Mouse (Mus musculus): ENCODE measurements around the gene Ifnar1. TPM values are rescaled to one million over a fixed set of nuclear protein-coding genes. Genes with fewer than 3 reads are reported as not detected.

Gene Ifnar1
- total RNA-seq, 2 experiments from 2014 or later = 35.6 to 42.5 TPM

- no peak for ATAC-seq (replicated peaks; ENCODE audit: poor library complexity, severe bottlenecking)
Observed at GRCm38 (mm10) chr16:91459841-91460370, 25.1 kb upstream of the Ifnar1 start.

DNA sequence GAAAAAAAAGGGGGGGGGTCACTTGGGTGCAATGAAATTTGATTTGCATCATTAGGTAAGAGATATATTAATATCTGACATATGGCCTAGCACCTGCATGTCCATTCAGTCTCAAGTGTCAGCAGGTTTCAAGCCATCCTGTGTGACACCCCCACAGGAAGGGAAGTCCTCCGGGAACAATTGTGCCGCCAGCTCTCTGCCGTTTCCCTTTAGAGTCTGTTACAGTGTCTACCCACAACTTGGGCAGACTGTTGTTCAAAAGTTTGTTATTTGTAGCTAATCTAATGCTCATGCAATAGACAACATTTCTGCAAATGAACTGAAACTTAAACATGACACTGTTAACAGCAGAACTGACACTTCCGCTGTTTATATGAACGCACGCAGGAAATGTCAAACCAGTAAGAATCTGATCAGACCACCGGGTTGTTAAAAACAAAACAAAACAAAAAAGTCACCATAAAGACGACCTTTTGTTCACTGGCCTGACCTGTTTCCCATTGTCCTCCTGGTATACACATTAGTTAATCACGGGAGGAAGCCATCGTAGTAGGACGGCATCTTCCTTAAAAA, 23.9 kb upstream of the Ifnar1 start:
- peak; percentile 6 for ATAC-seq (replicated peaks; ENCODE audit: poor library complexity, severe bottlenecking)

DNA sequence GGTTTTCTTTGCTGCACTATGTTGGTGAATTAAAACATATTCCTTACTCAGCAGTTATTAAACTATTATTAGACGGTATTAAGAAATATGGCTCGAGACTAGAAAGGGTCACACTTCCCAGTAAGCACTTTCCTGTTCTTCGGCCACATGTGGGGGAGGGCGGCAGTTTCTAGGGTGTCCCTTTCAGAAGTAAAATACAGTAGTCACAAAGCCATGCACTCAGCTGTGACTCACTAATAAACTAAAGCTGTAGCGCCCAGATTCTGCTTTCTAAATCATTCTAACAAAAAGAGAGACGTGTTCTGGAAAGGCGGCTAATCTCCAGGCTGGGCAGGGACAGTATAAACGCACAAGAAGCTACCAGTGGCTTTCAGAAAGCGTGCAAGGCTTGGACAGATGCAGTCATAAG, 23.3 kb upstream of the Ifnar1 start:
- peak; percentile 13; the same call in 1 of the 2 replicates for ATAC-seq (replicated peaks; ENCODE audit: poor library complexity, severe bottlenecking)

DNA sequence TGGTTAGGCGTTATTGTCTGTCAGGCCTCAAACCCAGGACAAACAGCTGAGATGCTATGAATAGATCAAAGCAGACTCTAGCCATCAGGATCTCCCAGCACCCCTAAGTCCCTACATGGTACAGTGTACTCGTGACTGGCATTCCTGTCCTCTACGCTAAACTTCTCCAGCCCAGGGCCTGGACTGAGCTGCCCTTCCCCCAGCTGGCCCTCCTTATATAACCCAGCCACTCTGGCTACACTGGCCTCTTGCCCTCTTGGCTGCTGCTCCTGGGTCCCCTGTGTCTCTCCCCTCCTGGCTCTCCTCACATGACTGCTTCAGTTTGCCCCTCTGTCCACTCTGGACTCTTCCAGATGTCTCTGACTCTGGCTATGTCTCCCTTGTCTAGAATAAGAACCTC, 22.4 kb upstream of the Ifnar1 start:
- ATAC-seq (replicated peaks; ENCODE audit: poor library complexity, severe bottlenecking) = no peak

GRCm38 (mm10) chr16:91463400-91463799, 21.6 kb upstream of the Ifnar1 start:
- ATAC-seq (replicated peaks; ENCODE audit: poor library complexity, severe bottlenecking) = no peak

GRCm38 (mm10) chr16:91463836-91464400, 21.1 kb upstream of the Ifnar1 start:
- no peak for ATAC-seq (replicated peaks; ENCODE audit: poor library complexity, severe bottlenecking)

DNA sequence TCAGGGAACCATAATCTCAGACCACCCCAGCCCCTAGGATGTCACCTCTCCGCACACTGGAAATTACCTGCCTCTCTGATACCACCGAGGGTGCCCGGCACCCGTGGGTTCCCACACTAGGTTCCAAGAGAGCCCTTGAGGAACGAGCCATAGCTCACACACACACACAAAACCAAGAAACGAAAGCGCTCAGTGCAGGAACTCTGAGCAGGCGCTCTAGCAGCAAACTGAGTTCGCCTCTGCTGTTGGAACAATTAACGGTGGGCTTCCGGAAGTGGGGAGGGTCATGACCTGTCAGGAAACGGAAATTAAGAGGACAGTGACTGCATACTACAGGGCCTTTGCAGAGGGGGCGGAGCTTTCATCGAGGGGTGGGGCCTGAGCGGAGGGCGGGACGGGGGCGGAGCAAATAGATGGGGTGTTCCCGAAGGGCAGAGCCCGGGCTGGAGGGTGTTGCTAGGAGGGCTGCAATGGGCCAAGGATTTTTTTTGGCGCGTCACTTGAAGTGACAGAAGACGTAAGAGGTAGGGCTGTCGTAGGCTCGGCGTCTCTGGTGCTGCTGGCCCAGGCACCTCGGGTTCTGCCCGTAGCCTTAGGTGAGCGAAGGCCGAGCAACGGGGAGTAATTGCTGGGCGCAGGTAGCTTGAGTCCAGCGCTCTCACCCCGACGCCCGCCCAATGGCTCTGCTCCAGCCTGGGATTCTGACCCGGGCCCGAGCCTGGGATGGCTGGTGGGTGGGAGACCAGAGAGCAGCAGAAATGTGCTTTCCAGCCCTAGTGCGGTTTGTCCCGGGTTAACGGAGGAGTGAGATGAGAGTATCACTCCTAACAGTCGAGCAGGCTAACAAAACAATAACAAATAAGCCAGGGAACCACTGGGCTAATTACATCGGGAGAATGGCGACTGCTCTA, 20.2 kb upstream of the Ifnar1 start:
- peak; percentile 85 for ATAC-seq (replicated peaks; ENCODE audit: poor library complexity, severe bottlenecking)

DNA sequence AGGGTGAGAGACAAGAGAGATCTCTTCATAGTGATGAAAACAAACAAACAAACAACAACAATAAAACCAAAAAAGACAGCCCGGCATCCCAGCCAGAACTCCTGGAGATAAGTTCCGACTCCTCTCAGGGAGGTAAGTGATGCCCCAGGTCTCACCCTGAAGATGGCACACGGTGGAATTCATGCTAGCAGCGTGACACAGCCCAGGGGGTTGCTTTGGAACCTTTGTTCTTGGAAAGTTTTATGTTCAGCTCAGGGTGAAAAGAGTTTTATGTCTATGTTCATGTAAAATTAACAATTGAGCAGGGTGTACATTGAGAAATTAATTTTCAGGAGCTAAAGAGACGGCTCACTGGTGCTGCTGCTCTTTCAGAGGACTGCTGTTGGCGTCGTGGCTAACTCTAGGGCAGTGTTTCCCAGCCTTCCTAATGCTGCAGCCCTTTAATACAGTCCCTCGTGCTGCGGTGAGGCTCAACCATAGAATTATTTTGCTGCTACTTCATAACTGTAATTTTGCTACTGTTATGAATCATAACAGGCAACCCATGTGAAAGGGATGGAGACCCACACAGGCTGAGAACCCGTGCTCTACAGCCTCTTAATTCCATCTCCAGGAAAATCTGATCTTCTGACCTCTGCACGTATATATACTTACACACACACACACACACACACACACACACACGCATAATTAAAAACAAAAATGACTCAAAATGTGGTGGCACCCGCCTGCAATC, 19.4 kb upstream of the Ifnar1 start:
- no peak for ATAC-seq (replicated peaks; ENCODE audit: poor library complexity, severe bottlenecking)

- no peak for ATAC-seq (replicated peaks; ENCODE audit: poor library complexity, severe bottlenecking)
Observed at GRCm38 (mm10) chr16:91466566-91466965, 18.5 kb upstream of the Ifnar1 start.

GRCm38 (mm10) chr16:91470470-91470869, 14.6 kb upstream of the Ifnar1 start:
- ATAC-seq (replicated peaks; ENCODE audit: poor library complexity, severe bottlenecking) = no peak

GRCm38 (mm10) chr16:91471481-91471880, 13.6 kb upstream of the Ifnar1 start:
- no peak for ATAC-seq (replicated peaks; ENCODE audit: poor library complexity, severe bottlenecking)

DNA sequence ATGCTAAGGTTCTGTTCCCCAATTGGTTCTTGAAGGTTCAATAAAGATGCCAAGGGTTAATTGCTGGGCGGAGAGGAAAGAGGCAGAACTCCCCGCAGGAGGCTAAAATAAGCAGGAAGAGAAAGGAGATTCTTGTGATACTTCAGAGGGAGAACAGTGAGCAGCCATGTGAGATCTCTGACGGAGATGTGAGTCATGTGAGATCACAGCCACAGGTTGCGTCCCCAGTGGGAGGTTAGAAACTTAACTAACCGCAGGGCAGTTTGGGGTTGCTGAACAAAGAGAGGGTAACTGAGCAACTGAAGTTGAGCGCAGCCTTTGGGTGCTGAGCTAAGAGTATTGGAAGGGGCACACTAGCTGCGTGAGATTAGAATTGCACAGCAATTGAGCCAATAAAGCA, 9.3 kb upstream of the Ifnar1 start:
- peak; percentile 69 for ATAC-seq (replicated peaks; ENCODE audit: poor library complexity, severe bottlenecking)

- no peak for ATAC-seq (replicated peaks; ENCODE audit: poor library complexity, severe bottlenecking)
Observed at GRCm38 (mm10) chr16:91478067-91478466, 7.0 kb upstream of the Ifnar1 start.

DNA sequence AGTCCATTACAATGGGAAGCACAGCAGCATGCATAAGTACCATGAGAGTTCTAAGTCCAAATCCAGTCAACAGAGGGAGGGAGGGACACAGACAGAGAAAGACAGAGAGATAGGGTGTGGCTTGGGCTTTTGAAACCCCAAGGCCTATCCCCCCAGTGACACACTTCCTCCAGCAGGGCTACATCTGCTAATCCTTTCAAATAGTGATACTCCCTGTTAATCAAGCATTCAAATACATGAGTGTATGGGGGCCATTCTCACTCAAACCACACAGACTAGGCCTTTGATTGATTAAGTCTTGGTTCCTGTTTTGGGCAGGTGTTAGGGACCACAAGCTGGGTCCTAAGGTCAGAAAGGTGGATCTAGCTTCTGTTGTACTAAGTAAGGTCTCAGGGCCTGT, 4.5 kb upstream of the Ifnar1 start:
- peak; percentile 15 for ATAC-seq (replicated peaks; ENCODE audit: poor library complexity, severe bottlenecking)

GRCm38 (mm10) chr16:91484387-91484786, 651 bp upstream of the Ifnar1 start:
- no peak for ATAC-seq (replicated peaks; ENCODE audit: poor library complexity, severe bottlenecking)

GRCm38 (mm10) chr16:91485841-91486240, 803 bp downstream of the Ifnar1 start:
- ATAC-seq (replicated peaks; ENCODE audit: poor library complexity, severe bottlenecking) = no peak

GRCm38 (mm10) chr16:91488066-91488465, 3.0 kb downstream of the Ifnar1 start:
- no peak for ATAC-seq (replicated peaks; ENCODE audit: poor library complexity, severe bottlenecking)

DNA sequence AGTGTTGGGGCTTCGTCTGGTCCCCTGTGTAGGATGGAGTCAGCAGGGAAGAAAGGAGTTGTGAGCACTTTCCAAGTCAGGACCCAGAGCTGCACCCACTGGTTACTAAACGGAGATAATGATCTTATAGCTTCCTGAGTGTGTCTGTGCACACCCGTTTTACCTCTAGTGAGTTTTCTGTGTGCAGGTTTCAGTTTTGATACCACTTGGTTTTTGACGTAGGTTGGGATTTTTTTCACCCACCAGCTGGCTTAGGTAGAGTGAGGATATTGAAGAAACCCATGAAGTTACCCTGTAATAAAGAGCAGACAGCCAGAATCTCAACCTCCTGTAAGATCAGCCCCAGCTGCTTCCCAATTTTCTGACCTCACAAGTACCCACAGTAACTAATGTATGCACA, 5.9 kb downstream of the Ifnar1 start:
- no peak for ATAC-seq (replicated peaks; ENCODE audit: poor library complexity, severe bottlenecking)

- no peak for ATAC-seq (replicated peaks; ENCODE audit: poor library complexity, severe bottlenecking)
Observed at GRCm38 (mm10) chr16:91491473-91491872, 6.4 kb downstream of the Ifnar1 start.

GRCm38 (mm10) chr16:91495501-91495900, 10.5 kb downstream of the Ifnar1 start:
- ATAC-seq (replicated peaks; ENCODE audit: poor library complexity, severe bottlenecking) = no peak

- ATAC-seq (replicated peaks; ENCODE audit: poor library complexity, severe bottlenecking) = no peak
Observed at GRCm38 (mm10) chr16:91496206-91496605, 11.2 kb downstream of the Ifnar1 start.

Measured in granulocyte monocyte progenitor cell, adult 5-6 weeks (primary cell).